Mouse (Mus musculus): ENCODE data around the gene Ablim1. TPM values are rescaled to one million over a fixed set of nuclear protein-coding genes. Genes with fewer than 3 reads are reported as not detected.

Ablim1 gene
- polyA plus RNA-seq, 1 experiment from 2014 or later: 62.0 TPM

DNA sequence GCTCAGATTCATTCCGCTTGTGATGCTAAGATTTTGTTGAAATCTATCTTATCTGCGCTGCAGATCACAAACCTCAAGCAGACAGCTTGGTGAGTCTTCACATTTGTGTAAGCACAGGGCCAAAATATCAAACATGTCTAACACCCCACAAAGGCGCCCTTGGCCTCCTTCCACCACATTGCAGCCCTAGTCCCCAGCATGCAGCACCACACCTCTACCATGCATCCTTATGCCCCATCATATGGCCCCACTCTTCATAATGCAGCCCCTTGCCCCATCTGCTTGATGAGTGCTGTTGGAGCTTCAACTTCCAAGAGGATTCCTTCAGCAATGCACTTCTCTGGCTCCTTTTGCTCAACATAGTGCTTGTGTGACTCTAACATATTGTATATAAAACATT lies 85.6 kb downstream of the Ablim1 start:
- Histone ChIP-seq H3K4me3 (ENCODE audit: low read depth, low read length) (no peak overlapping the region), H3K9ac (ENCODE audit: low read length) (no peak overlapping the region), H3K4me2 (replicated peaks; ENCODE audit: low read depth) (no peak overlapping the region), H3K27me3 (ENCODE audit: control insufficient read depth, insufficient read depth, low read length) (no peaks in the 10 kb centered on the region), H3K4me1 (replicated peaks; ENCODE audit: control insufficient read depth, insufficient read depth) (no peaks in the 10 kb centered on the region), H3K36me3 (ENCODE audit: control insufficient read depth, insufficient read depth, low read length) (no peaks in the 10 kb centered on the region), H3K27ac (replicated peaks) (no peak overlapping the region), H3K9me3 (ENCODE audit: control insufficient read depth, low read length) (no peaks in the 10 kb centered on the region)
- no peak for ATAC-seq (ENCODE audit: low FRiP score, low TSS enrichment)
- no peak for DNase-seq (ENCODE audit: low spot score)
- TF ChIP-seq EP300 (optimal IDR thresholded peaks at IDR 0.05) (no peak), CTCF (IDR thresholded peaks at IDR 0.05; ENCODE audit: low read depth) (no peak)
- 92% methylated on average over 3 of the region's 3 CpGs for WGBS

DNA sequence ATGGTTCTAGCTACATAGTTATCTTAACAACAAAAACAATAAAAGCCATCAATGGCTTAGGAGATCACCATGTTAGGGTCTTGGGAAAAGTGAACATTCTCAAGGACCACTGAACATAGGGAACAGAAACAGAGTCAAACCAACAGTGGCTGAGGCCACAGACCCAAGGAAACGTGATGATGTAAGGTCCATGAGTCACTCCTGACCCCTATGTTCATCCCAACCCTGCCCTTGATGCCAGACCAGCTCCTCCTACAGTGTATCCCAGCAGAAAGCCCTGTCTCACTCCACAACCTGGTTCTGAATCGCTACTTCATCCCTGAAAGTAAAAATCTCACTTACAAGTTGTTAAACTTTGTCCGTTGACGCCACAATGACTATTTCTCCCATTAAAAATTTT lies 86.1 kb downstream of the Ablim1 start:
- Histone ChIP-seq H3K27ac (replicated peaks) (no peak overlapping the region), H3K9ac (ENCODE audit: low read length) (no peak overlapping the region), H3K9me3 (ENCODE audit: control insufficient read depth, low read length) (no peaks in the 10 kb centered on the region), H3K27me3 (ENCODE audit: control insufficient read depth, insufficient read depth, low read length) (no peaks in the 10 kb centered on the region), H3K4me3 (ENCODE audit: low read depth, low read length) (no peak overlapping the region), H3K4me1 (replicated peaks; ENCODE audit: control insufficient read depth, insufficient read depth) (no peaks in the 10 kb centered on the region), H3K4me2 (replicated peaks; ENCODE audit: low read depth) (no peak overlapping the region), H3K36me3 (ENCODE audit: control insufficient read depth, insufficient read depth, low read length) (no peaks in the 10 kb centered on the region)
- TF ChIP-seq EP300 (optimal IDR thresholded peaks at IDR 0.05) (no peak), CTCF (IDR thresholded peaks at IDR 0.05; ENCODE audit: low read depth) (no peak)
- WGBS: 85% methylated on average over 4 of the region's 4 CpGs
- no peak for ATAC-seq (ENCODE audit: low FRiP score, low TSS enrichment)
- DNase-seq (ENCODE audit: low spot score): no peak

DNA sequence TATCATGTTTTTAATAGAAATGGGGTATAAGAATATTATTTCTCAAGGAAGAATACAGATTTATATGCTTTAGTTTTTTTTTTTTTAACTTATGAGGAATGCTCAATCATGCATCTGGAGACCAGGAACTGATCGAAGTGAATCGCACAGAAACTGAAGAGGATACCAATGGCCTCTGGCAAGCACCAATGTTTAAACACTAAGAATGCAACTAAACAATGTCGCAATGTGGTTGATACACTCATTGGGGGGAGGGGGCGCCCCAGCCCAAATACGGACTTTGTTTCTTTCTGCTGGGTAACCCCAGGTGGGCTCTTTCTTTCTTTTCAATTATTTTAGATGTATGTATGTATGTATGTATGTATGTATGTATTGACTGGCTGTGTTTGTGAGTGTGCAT lies 90.3 kb downstream of the Ablim1 start:
- H3K9ac ChIP-seq (ENCODE audit: low read length): no peak overlapping the region
- TF ChIP-seq CTCF (IDR thresholded peaks at IDR 0.05; ENCODE audit: low read depth) (no peak), EP300 (optimal IDR thresholded peaks at IDR 0.05) (no peak)
- ATAC-seq (ENCODE audit: low FRiP score, low TSS enrichment): no peak
- WGBS: 89% methylated on average over 5 of the region's 5 CpGs
- no peak overlapping the region for H3K4me3 ChIP-seq (ENCODE audit: low read depth, low read length)
- H3K4me1 ChIP-seq (replicated peaks; ENCODE audit: control insufficient read depth, insufficient read depth): no peaks in the 10 kb centered on the region
- H3K4me2 ChIP-seq (replicated peaks; ENCODE audit: low read depth): no peak overlapping the region
- DNase-seq (ENCODE audit: low spot score): no peak
- no peak overlapping the region for H3K27ac ChIP-seq (replicated peaks)
- H3K36me3 ChIP-seq (ENCODE audit: control insufficient read depth, insufficient read depth, low read length): no peaks in the 10 kb centered on the region
- no peaks in the 10 kb centered on the region for H3K9me3 ChIP-seq (ENCODE audit: control insufficient read depth, low read length)
- no peaks in the 10 kb centered on the region for H3K27me3 ChIP-seq (ENCODE audit: control insufficient read depth, insufficient read depth, low read length)

DNA sequence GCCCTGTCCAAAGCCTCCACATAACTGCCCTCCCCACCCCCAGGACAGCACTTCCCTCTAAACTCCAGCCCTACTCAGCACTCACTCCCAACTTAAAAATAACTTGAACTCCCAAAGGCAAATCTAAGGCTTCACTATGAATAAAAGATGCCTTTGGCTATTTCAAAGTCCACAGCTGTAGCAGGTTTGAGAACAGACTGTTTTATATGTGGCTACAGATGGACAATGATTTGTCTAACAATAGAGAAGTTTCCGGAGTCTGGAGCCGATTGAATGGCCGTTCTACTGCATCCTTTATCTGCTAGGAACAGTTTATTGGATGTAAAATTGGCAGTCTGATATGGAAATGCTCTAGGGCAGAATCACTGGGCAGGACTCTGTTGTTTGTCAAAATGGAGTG lies 91.0 kb downstream of the Ablim1 start:
- Histone ChIP-seq H3K4me1 (replicated peaks; ENCODE audit: control insufficient read depth, insufficient read depth) (no peaks in the 10 kb centered on the region), H3K4me3 (ENCODE audit: low read depth, low read length) (no peak overlapping the region), H3K36me3 (ENCODE audit: control insufficient read depth, insufficient read depth, low read length) (no peaks in the 10 kb centered on the region), H3K4me2 (replicated peaks; ENCODE audit: low read depth) (no peak overlapping the region), H3K27ac (replicated peaks) (no peak overlapping the region), H3K9me3 (ENCODE audit: control insufficient read depth, low read length) (no peaks in the 10 kb centered on the region), H3K9ac (ENCODE audit: low read length) (no peak overlapping the region), H3K27me3 (ENCODE audit: control insufficient read depth, insufficient read depth, low read length) (no peaks in the 10 kb centered on the region)
- DNase-seq (ENCODE audit: low spot score) (no peak), ATAC-seq (ENCODE audit: low FRiP score, low TSS enrichment) (no peak)
- 73% methylated on average over 3 of the region's 3 CpGs for WGBS
- no peak for TF ChIP-seq EP300 (optimal IDR thresholded peaks at IDR 0.05)
- no peak for TF ChIP-seq CTCF (IDR thresholded peaks at IDR 0.05; ENCODE audit: low read depth)

DNA sequence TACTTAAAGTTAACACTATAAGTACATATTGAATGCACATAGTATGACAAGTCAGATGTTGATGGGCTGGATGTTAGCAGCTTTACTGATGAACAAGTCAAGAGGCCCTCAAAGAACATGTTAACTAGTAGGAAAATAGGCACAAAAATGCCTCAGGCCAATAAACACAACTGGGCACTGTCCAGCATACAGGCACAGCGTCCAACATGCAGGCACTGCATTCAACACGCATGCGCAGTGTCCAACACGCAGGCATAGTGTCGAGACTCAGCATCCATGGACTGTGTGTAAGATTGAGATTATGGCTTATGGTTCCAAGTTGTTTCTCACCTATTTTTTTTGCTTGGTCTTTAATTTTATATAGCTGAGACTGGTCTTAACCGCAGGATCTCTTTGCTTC lies 92.1 kb downstream of the Ablim1 start:
- WGBS: 92% methylated on average over 6 of the region's 6 CpGs

DNA sequence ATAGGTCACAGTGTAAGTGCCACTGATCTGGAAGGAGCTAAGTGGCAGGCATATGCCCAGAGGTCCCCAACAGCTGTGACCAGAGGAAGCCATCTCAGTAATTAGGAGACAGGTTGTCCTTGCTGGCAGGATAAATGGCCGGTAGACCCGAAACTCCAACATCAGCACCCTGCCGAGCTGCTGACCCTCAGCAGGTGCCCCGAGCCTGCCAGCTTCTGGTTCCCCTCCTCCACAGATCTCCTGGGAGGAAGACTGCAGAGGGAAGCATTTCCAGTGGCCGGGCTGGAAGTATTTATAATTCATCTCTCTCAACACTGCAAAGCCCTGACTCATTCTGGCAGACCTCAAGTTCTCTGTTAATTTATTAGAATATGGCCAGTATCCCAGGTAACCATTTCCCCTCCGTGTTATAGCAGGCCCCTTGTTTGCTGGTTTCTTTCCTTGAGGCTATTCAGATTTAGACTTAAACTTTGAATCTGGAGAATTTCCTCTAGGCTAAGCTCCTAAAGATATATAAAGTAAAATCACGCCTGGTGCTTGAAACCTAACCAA lies 93.0 kb downstream of the Ablim1 start:
- Histone ChIP-seq H3K4me2 (replicated peaks; ENCODE audit: low read depth) (no peak overlapping the region), H3K4me3 (ENCODE audit: low read depth, low read length) (no peak overlapping the region), H3K9me3 (ENCODE audit: control insufficient read depth, low read length) (no peaks in the 10 kb centered on the region), H3K27ac (replicated peaks) (no peak overlapping the region), H3K36me3 (ENCODE audit: control insufficient read depth, insufficient read depth, low read length) (no peaks in the 10 kb centered on the region), H3K9ac (ENCODE audit: low read length) (no peak overlapping the region), H3K4me1 (replicated peaks; ENCODE audit: control insufficient read depth, insufficient read depth) (no peaks in the 10 kb centered on the region), H3K27me3 (ENCODE audit: control insufficient read depth, insufficient read depth, low read length) (no peaks in the 10 kb centered on the region)
- WGBS: 41% methylated on average over 7 of the region's 7 CpGs
- no peak for TF ChIP-seq EP300 (optimal IDR thresholded peaks at IDR 0.05)
- TF ChIP-seq CTCF (IDR thresholded peaks at IDR 0.05; ENCODE audit: low read depth): no peak
- ATAC-seq (ENCODE audit: low FRiP score, low TSS enrichment) (no peak), DNase-seq (ENCODE audit: low spot score) (no peak)

More for the DNA sequence above, 92.1 kb downstream of the Ablim1 start:
- no peaks in the 10 kb centered on the region for H3K36me3 ChIP-seq (ENCODE audit: control insufficient read depth, insufficient read depth, low read length)
- H3K9ac ChIP-seq (ENCODE audit: low read length): no peak overlapping the region
- H3K27ac ChIP-seq (replicated peaks): no peak overlapping the region
- no peak for ATAC-seq (ENCODE audit: low FRiP score, low TSS enrichment)
- no peak overlapping the region for H3K4me2 ChIP-seq (replicated peaks; ENCODE audit: low read depth)
- H3K4me3 ChIP-seq (ENCODE audit: low read depth, low read length): no peak overlapping the region
- no peaks in the 10 kb centered on the region for H3K9me3 ChIP-seq (ENCODE audit: control insufficient read depth, low read length)
- H3K27me3 ChIP-seq (ENCODE audit: control insufficient read depth, insufficient read depth, low read length): no peaks in the 10 kb centered on the region
- no peak for DNase-seq (ENCODE audit: low spot score)
- no peaks in the 10 kb centered on the region for H3K4me1 ChIP-seq (replicated peaks; ENCODE audit: control insufficient read depth, insufficient read depth)
- no peak for TF ChIP-seq EP300 (optimal IDR thresholded peaks at IDR 0.05)
- TF ChIP-seq CTCF (IDR thresholded peaks at IDR 0.05; ENCODE audit: low read depth): no peak

Data from stomach, postnatal 0 days (tissue).